Mouse (Mus musculus): Measurements from ENCODE around the gene Cwc22. TPM values are rescaled to one million over a fixed set of nuclear protein-coding genes. Genes with fewer than 3 reads are reported as not detected.

Gene Cwc22
- polyA plus RNA-seq, 1 experiment from 2014 or later, result 18.9 TPM

DNA sequence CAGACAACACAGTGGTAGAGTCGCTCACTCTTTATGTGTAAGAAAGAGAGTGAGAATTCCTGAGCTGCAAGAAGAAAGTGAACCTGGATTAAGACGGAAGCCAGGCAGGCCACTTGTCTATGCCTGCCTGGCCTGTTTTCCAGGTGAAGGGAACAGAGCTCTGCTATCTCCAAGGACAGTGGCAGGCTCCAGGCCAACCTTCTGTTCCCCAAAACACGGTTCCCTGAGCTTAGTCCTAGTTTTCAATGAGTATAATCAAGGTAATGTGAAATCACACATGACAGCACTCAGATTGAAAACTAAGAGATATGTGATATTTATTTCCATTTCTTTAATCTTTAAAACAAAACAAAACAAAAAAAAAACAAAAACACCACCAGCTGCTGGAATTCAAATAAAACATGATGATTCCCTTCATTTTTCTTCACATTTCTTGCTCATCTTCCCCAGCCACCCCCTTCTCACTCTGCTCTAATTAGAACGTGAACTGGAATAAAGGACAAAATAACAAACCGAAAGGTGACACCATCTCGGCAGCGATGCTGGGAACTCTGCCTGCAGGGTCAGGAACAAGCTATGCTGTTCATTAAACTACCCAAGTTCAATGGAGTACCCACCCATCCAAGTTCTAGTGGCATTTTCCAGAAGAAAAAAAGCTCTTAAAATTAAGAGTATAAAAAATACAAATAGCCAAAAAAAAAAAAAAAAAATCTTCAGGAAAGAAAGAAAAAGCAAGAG, 20.8 kb downstream of the Cwc22 start:
- Histone ChIP-seq H3K36me3 (peaks cover 68% of the 10 kb centered on the region), H3K4me2 (no peak overlapping the region), H3K27me3 (replicated peaks) (no peaks in the 10 kb centered on the region), H3K27ac (ENCODE audit: poor library complexity, severe bottlenecking) (no peak overlapping the region), H3K4me3 (no peak overlapping the region), H3K4me1 (replicated peaks) (no peaks in the 10 kb centered on the region), H3K9me3 (replicated peaks) (no peaks in the 10 kb centered on the region), H3K9ac (no peak overlapping the region)
- no peak for ATAC-seq (ENCODE audit: insufficient number of reproducible peaks, low FRiP score)
- 81% methylated on average over 7 of the region's 7 CpGs for WGBS

DNA sequence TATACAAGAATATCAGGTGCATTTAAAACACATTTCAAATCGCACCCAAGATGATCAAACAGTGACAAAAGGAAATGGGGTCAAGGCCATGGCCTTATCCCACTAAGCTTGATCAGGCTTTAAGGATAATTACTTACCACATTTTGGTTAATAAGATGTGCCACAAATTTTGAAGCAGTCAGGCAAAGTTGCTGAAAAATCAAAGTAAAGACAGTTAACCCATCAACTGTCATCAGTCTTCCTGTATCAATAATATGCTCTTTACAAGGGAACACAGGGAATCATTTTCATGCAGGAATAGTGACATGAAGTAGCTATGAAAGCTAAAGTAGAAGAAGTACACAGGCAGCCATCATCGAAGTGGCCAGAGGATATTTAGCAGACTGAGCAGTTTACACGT, 22.2 kb downstream of the Cwc22 start:
- H3K27ac ChIP-seq (ENCODE audit: poor library complexity, severe bottlenecking), result no peak overlapping the region
- no peak overlapping the region for H3K4me2 ChIP-seq
- no peaks in the 10 kb centered on the region for H3K27me3 ChIP-seq (replicated peaks)
- ATAC-seq (ENCODE audit: insufficient number of reproducible peaks, low FRiP score), result no peak
- H3K9ac ChIP-seq, result no peak overlapping the region
- H3K4me3 ChIP-seq, result no peak overlapping the region
- H3K36me3 ChIP-seq, result peaks cover 64% of the 10 kb centered on the region
- no peaks in the 10 kb centered on the region for H3K4me1 ChIP-seq (replicated peaks)
- 97% methylated on average over 3 of the region's 3 CpGs for WGBS
- no peaks in the 10 kb centered on the region for H3K9me3 ChIP-seq (replicated peaks)

DNA sequence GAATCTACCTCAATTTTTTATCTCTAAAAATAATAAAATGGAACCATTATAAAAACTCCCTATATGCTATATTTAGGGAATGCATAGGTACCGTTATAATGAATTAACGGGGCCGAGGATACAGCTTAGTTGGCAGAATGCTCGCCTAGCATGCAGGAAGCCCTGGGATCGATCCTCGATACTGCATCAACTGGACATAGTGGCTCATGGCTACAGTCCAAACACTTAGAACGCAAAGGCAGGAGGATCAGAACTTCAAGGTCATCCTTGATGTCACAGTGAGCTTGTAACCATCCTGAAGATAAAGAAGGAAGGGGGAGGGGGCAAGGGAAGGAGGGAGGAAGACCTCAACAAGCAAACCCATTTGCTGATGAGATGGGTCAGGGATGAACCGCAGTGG, 23.0 kb downstream of the Cwc22 start:
- no peak overlapping the region for H3K4me2 ChIP-seq
- no peak overlapping the region for H3K9ac ChIP-seq
- H3K4me3 ChIP-seq, result no peak overlapping the region
- peaks cover 56% of the 10 kb centered on the region for H3K36me3 ChIP-seq
- H3K27me3 ChIP-seq (replicated peaks), result no peaks in the 10 kb centered on the region
- ATAC-seq (ENCODE audit: insufficient number of reproducible peaks, low FRiP score), result no peak
- WGBS, result 95% methylated on average over 8 of the region's 8 CpGs
- H3K4me1 ChIP-seq (replicated peaks), result no peaks in the 10 kb centered on the region
- no peaks in the 10 kb centered on the region for H3K9me3 ChIP-seq (replicated peaks)
- no peak overlapping the region for H3K27ac ChIP-seq (ENCODE audit: poor library complexity, severe bottlenecking)

GRCm38 (mm10) chr2:77921307-77921706, 24.9 kb downstream of the Cwc22 start:
- 90% methylated on average over 4 of the region's 4 CpGs for WGBS
- H3K4me1 ChIP-seq (replicated peaks), result no peaks in the 10 kb centered on the region
- no peaks in the 10 kb centered on the region for H3K27me3 ChIP-seq (replicated peaks)
- H3K9ac ChIP-seq, result no peak overlapping the region
- H3K4me3 ChIP-seq, result no peak overlapping the region
- peaks cover 57% of the 10 kb centered on the region for H3K36me3 ChIP-seq
- H3K27ac ChIP-seq (ENCODE audit: poor library complexity, severe bottlenecking), result no peak overlapping the region
- no peaks in the 10 kb centered on the region for H3K9me3 ChIP-seq (replicated peaks)
- H3K4me2 ChIP-seq, result no peak overlapping the region
- no peak for ATAC-seq (ENCODE audit: insufficient number of reproducible peaks, low FRiP score)

DNA sequence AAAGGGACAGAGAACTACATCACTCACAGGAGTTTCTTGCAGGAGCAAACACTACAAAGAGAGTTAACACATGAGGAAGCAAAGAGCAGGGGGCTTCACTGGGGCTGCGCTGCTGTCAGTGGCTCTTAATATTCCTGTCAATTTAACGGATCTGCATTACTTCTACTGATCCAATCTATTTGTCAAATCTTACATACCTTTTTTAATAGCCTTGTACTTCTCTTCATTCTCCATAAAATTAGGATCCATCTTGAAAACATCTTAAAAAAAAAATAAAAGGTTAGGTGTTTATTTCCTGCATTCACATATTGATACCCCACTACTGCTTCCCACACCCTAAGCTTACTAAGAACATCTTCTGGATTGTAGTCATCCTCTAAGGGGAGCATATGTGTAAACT, 25.6 kb downstream of the Cwc22 start:
- 95% methylated on average over 2 of the region's 2 CpGs for WGBS
- Histone ChIP-seq H3K27me3 (replicated peaks) (no peaks in the 10 kb centered on the region), H3K36me3 (peaks cover 54% of the 10 kb centered on the region), H3K9ac (no peak overlapping the region), H3K4me3 (no peak overlapping the region), H3K9me3 (replicated peaks) (no peaks in the 10 kb centered on the region), H3K27ac (ENCODE audit: poor library complexity, severe bottlenecking) (no peak overlapping the region), H3K4me1 (replicated peaks) (no peaks in the 10 kb centered on the region), H3K4me2 (no peak overlapping the region)
- no peak for ATAC-seq (ENCODE audit: insufficient number of reproducible peaks, low FRiP score)

DNA sequence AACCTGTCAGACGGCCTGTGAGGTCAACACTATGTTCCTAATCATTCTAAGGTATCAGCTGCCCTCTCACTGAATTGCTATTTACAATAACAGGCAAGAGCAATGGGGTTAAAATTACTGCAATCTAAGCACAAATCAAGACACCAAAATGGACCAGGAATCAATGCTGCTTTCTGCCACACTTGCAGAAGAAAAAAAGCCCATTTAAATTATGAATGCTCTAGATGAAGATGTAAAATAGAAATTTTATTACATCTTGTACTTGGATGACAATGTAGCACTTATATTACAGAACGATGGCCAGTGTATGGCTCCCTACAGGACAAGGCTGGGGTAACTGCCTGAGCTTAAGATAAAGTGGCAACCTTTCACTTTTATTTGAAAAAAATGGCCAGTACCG, 27.7 kb downstream of the Cwc22 start:
- no peaks in the 10 kb centered on the region for H3K4me1 ChIP-seq (replicated peaks)
- H3K27me3 ChIP-seq (replicated peaks), result no peaks in the 10 kb centered on the region
- 71% methylated on average over 3 of the region's 3 CpGs for WGBS
- no peak for ATAC-seq (ENCODE audit: insufficient number of reproducible peaks, low FRiP score)
- no peak overlapping the region for H3K4me3 ChIP-seq
- H3K27ac ChIP-seq (ENCODE audit: poor library complexity, severe bottlenecking), result no peak overlapping the region
- no peaks in the 10 kb centered on the region for H3K9me3 ChIP-seq (replicated peaks)
- peaks cover 57% of the 10 kb centered on the region for H3K36me3 ChIP-seq
- H3K9ac ChIP-seq, result no peak overlapping the region
- no peak overlapping the region for H3K4me2 ChIP-seq

GRCm38 (mm10) chr2:77918006-77918405, 28.2 kb downstream of the Cwc22 start:
- Histone ChIP-seq H3K4me1 (replicated peaks) (no peaks in the 10 kb centered on the region), H3K9me3 (replicated peaks) (no peaks in the 10 kb centered on the region), H3K4me3 (no peak overlapping the region), H3K4me2 (no peak overlapping the region), H3K27ac (ENCODE audit: poor library complexity, severe bottlenecking) (no peak overlapping the region), H3K9ac (no peak overlapping the region), H3K36me3 (peaks cover 55% of the 10 kb centered on the region), H3K27me3 (replicated peaks) (no peaks in the 10 kb centered on the region)
- 66% methylated on average over 2 of the region's 2 CpGs for WGBS
- no peak for ATAC-seq (ENCODE audit: insufficient number of reproducible peaks, low FRiP score)

- Histone ChIP-seq H3K27ac (ENCODE audit: poor library complexity, severe bottlenecking) (no peak overlapping the region), H3K27me3 (replicated peaks) (no peaks in the 10 kb centered on the region), H3K4me3 (no peak overlapping the region), H3K9ac (no peak overlapping the region), H3K36me3 (peaks cover 59% of the 10 kb centered on the region), H3K4me1 (replicated peaks) (no peaks in the 10 kb centered on the region), H3K9me3 (replicated peaks) (no peaks in the 10 kb centered on the region), H3K4me2 (no peak overlapping the region)
- no peak for ATAC-seq (ENCODE audit: insufficient number of reproducible peaks, low FRiP score)
- WGBS, result 94% methylated on average over 3 of the region's 3 CpGs
Measured at GRCm38 (mm10) chr2:77917360-77917734, 28.8 kb downstream of the Cwc22 start.

- H3K4me2 ChIP-seq, result no peak overlapping the region
- no peak overlapping the region for H3K9ac ChIP-seq
- peaks cover 60% of the 10 kb centered on the region for H3K36me3 ChIP-seq
- no peak for ATAC-seq (ENCODE audit: insufficient number of reproducible peaks, low FRiP score)
- H3K4me3 ChIP-seq, result no peak overlapping the region
- H3K4me1 ChIP-seq (replicated peaks), result no peaks in the 10 kb centered on the region
- 82% methylated on average over 8 of the region's 8 CpGs for WGBS
- H3K9me3 ChIP-seq (replicated peaks), result no peaks in the 10 kb centered on the region
- H3K27me3 ChIP-seq (replicated peaks), result no peaks in the 10 kb centered on the region
- H3K27ac ChIP-seq (ENCODE audit: poor library complexity, severe bottlenecking), result no peak overlapping the region
Measured at GRCm38 (mm10) chr2:77916586-77917359, 29.4 kb downstream of the Cwc22 start.

DNA sequence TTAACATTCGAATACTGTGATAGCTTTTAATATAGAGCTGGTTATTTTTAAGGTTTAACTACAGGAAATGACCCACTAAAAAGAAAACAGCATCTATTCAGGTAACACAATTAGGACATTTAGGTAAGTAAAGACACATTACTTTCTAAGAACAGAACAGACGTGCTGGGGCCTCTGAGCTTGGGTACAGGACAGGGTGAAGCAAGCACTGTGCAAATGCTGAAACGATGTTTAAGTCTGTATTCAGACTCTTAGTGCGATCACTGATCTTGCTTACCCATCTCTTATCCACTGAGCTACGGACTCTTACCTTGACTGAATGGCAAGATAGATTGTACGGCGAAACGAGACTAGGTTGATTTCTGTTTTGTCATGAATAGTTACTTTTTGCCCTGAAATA, 31.0 kb downstream of the Cwc22 start:
- H3K27me3 ChIP-seq (replicated peaks), result no peaks in the 10 kb centered on the region
- no peak for ATAC-seq (ENCODE audit: insufficient number of reproducible peaks, low FRiP score)
- no peak overlapping the region for H3K27ac ChIP-seq (ENCODE audit: poor library complexity, severe bottlenecking)
- H3K9me3 ChIP-seq (replicated peaks), result no peaks in the 10 kb centered on the region
- H3K36me3 ChIP-seq, result peaks cover 58% of the 10 kb centered on the region
- 95% methylated on average over 8 of the region's 8 CpGs for WGBS
- no peaks in the 10 kb centered on the region for H3K4me1 ChIP-seq (replicated peaks)
- no peak overlapping the region for H3K9ac ChIP-seq
- no peak overlapping the region for H3K4me3 ChIP-seq
- H3K4me2 ChIP-seq, result no peak overlapping the region

- H3K36me3 ChIP-seq, result peaks cover 54% of the 10 kb centered on the region
- ATAC-seq (ENCODE audit: insufficient number of reproducible peaks, low FRiP score), result no peak
- WGBS, result 71% methylated on average over 2 of the region's 2 CpGs
Measured at GRCm38 (mm10) chr2:77913628-77914027, 32.5 kb downstream of the Cwc22 start.

More at GRCm38 (mm10) chr2:77913628-77914027, 32.5 kb downstream of the Cwc22 start:
- Histone ChIP-seq H3K27me3 (replicated peaks) (no peaks in the 10 kb centered on the region), H3K4me1 (replicated peaks) (no peaks in the 10 kb centered on the region), H3K4me2 (no peak overlapping the region), H3K9me3 (replicated peaks) (no peaks in the 10 kb centered on the region), H3K4me3 (no peak overlapping the region), H3K9ac (no peak overlapping the region), H3K27ac (ENCODE audit: poor library complexity, severe bottlenecking) (no peak overlapping the region)

Measured in heart, embryonic 12.5 days (tissue).